Mouse (Mus musculus): ENCODE data around the gene Per1.

Gene Per1

GRCm38 (mm10) chr11:69094697-69095429, at the start of gene Per1:
Gene Per1 (plus strand): TSS chr11:69095217.
- peak; percentile 97 for DNase-seq (ENCODE audit: low spot score)

GRCm38 (mm10) chr11:69045531-69046394, 49.3 kb upstream of the Per1 start, which contains the start of gene Aurkb:
Gene Aurkb (plus strand): TSS chr11:69045647.
- DNase-seq (ENCODE audit: low spot score) = no peak

GRCm38 (mm10) chr11:69046395-69046774, 48.6 kb upstream of the Per1 start:
- DNase-seq (ENCODE audit: low spot score) = no peak

- DNase-seq (ENCODE audit: low spot score) = no peak
Observed at GRCm38 (mm10) chr11:69047592-69047991, 47.4 kb upstream of the Per1 start.

GRCm38 (mm10) chr11:69048151-69048550, 46.9 kb upstream of the Per1 start:
- no peak for DNase-seq (ENCODE audit: low spot score)

- DNase-seq (ENCODE audit: low spot score) = no peak
Observed at GRCm38 (mm10) chr11:69050748-69051147, 44.3 kb upstream of the Per1 start.

- no peak for DNase-seq (ENCODE audit: low spot score)
Observed at GRCm38 (mm10) chr11:69051771-69052170, 43.2 kb upstream of the Per1 start.

- no peak for DNase-seq (ENCODE audit: low spot score)
Observed at GRCm38 (mm10) chr11:69052824-69053421, 42.1 kb upstream of the Per1 start.

GRCm38 (mm10) chr11:69053848-69054247, 41.2 kb upstream of the Per1 start:
- no peak for DNase-seq (ENCODE audit: low spot score)

GRCm38 (mm10) chr11:69058265-69058664, 36.8 kb upstream of the Per1 start:
- no peak for DNase-seq (ENCODE audit: low spot score)

GRCm38 (mm10) chr11:69058729-69059356, 36.2 kb upstream of the Per1 start:
- DNase-seq (ENCODE audit: low spot score) = no peak

- DNase-seq (ENCODE audit: low spot score) = peak; percentile 73
Observed at GRCm38 (mm10) chr11:69059357-69059974, 35.6 kb upstream of the Per1 start, which contains the start of gene Borcs6. Gene Borcs6 (plus strand): TSS chr11:69059717.

GRCm38 (mm10) chr11:69059975-69060411, 35.0 kb upstream of the Per1 start:
- no peak for DNase-seq (ENCODE audit: low spot score)

- DNase-seq (ENCODE audit: low spot score) = no peak
Observed at GRCm38 (mm10) chr11:69060448-69061254, 34.4 kb upstream of the Per1 start.

GRCm38 (mm10) chr11:69061255-69061912, 33.6 kb upstream of the Per1 start:
- no peak for DNase-seq (ENCODE audit: low spot score)

- DNase-seq (ENCODE audit: low spot score) = no peak
Observed at GRCm38 (mm10) chr11:69062194-69062760, 32.7 kb upstream of the Per1 start.

- DNase-seq (ENCODE audit: low spot score) = peak; percentile 88
Observed at GRCm38 (mm10) chr11:69062761-69063224, 32.2 kb upstream of the Per1 start.

- DNase-seq (ENCODE audit: low spot score) = peak; percentile 64
Observed at GRCm38 (mm10) chr11:69063413-69064201, 31.4 kb upstream of the Per1 start.

Data from urinary bladder, postnatal 10 days (tissue).